Mouse (Mus musculus) lung, postnatal 36 days (tissue): Measurements from ENCODE around the gene Clec11a.

Experiments
- DNase-seq: peaks from one replicate; pipeline ENCODE4 v3.0.0; 2022; ENCODE audit warnings: mixed read lengths

The Clec11a gene

DNA sequence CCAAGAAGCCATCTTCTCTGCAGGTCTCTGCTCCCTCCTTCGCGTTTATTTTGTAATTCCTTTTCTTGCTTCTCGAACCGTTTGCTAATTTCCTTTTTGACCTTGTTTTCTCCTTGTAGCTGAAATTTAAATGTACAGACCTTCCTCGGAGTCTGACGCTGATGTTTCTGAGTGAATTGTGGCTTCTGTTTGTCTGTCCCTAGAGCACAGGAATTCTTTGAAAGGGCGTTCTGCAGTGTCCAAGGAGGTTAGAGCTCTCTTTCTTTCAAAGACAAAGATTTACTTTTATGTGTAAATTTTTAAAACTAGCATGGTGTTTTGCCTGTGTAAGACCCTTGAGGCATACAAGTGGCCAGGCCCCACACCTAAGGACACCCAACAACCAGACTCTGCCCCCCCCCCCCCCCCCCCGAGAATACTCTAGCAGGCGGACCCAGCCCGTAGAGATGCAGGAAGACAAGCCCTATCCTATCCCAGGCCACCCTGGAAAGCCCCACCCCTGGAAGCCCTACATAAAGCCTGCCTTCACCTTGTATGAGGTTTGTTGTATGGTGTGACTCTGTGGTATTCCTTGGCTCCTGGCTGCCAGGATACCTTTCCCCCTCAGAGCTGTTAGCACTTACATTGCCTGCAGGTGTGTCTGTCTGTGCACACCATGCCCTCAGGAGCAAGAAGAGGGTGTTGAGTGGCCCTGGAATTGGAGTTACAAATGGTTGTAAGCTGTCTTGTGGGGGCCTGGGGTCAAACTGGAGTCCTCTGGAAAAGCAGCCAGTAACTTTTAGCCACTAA lies 30.0 kb downstream of the Clec11a start:
- DNase-seq = no peak

DNA sequence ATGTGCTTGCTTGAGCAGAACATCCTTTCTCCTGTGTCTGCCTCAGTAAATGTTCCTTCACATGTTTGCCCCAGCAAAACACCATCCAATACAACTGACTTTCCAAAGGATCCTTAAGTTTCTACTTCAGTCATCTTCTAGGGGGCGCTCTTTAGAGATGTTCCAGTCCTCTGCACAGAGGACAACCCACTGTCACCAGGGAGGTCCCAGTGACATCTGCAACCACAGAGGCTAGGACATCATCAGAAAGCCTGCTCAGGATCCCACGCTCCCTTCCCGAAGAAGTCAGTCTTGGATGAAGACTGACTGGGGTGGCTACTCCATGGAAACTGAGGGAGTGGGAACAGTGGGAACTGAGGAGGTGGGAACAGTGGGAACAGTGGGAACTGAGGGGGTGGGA lies 31.2 kb downstream of the Clec11a start:
- DNase-seq = no peak

DNA sequence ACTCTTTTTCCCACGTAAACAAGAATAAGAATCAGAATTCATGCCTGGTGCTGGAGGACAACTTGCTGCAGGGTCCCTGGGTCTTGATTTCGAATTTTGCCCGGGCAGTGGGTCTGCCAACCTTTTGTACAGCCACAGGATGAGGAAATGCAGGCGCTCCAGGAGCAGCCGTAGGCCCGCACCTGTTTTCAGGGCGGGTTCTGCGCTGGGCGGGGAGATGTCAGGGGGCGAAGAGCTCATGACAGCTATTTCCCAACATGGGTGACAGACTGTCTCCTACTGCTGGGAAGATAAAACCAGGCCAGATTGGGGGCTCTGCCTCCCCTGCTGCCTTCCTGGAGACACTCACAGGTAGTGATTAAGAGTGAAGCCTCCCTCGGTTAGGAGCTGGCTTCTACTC lies 32.6 kb downstream of the Clec11a start:
- no peak for DNase-seq

DNA sequence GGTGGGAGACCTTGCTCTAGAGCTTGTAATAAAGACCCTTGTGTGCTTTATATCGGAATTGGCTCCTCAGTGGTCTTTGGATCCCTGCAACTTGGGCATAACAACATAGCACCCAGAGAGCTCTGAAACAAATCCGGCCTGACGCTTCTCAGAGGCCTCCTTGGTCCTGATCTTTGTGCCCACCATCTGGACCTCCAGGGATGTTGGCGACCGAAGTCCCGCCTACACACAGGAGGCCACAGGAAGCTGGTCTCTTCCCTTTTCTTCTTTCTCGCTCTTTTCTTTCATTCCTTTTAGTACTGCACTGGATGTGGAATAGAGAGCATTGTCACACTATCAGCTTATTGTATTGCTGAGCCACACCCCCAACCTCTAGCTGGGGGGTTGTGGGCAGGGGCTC lies 33.3 kb downstream of the Clec11a start:
- DNase-seq = no peak

DNA sequence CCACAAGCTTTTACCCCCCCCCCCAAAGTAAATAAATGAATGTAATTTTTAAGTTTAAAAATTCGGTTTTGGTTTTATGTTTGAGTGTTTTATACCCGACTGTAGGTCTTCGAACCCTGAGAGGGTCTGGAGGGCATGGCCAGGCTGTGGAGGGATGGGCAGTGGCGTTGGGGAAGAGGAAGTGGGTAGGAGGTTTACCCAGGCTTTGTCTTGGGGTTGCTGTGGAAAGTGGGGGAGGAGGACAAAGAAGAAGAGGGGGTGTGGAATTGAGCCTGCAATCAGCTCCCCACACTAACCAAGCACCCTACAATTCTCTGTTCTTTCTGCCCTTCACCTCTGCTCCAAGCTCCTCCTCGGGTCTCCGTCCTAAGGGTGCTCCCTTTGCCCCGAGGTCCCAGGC lies 34.2 kb downstream of the Clec11a start:
- no peak for DNase-seq

DNA sequence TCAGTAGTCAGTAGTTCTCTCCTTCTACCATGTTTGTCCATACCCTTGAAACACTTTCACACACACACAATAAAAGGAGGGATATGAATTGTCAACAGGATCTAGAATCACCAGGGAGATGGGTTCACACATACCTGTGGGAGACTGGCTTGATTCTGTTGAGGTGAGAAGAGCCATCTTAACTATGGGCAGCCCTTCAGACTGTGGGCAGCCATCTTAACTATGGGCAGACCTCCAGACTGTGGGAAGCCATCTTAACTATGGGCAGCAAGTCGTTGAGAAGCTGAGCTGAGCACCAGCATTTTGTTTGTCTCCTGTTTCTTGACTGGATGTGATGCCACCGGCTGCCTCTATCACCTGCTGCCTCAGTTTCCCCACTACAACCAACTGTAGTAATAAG lies 35.4 kb downstream of the Clec11a start:
- DNase-seq = peak; percentile 12

DNA sequence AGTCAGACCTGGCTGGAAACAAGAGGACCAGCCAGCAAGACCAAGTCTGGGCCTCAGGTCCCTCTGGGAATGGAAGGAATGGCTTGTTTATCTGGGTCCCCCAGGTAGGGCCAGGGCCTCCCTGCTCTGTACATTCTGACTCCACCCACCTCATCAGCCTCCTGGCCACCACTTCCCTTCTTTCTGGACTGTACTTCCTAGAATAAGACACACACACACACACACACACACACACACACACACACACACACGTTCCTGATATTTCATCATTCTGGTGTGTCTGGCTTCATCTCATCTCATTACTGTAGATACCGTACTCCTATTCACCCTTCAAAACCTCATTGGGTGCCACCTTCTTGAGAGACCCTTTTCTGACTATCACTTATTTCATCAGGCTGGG lies 37.3 kb downstream of the Clec11a start:
- DNase-seq = no peak

DNA sequence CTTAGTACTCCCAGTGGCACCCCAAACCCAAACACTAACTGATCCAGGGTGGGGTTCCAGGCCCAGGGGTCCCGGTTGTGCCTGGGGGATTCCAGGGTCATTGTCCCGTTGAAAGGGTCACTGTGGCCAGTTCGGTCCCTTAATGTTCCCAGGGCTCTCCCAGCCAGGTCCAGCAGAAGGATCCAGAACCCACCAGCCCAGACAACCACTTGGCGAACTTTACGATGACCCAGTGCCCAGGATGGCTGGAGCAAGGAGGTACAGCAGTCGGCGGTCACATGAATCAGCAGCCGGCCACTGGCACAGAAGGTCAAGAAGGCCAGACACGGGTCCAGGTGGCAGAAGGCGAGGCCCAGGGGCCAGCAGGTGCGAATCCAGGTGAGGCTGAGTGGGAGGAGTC lies 38.6 kb downstream of the Clec11a start:
- DNase-seq = no peak

DNA sequence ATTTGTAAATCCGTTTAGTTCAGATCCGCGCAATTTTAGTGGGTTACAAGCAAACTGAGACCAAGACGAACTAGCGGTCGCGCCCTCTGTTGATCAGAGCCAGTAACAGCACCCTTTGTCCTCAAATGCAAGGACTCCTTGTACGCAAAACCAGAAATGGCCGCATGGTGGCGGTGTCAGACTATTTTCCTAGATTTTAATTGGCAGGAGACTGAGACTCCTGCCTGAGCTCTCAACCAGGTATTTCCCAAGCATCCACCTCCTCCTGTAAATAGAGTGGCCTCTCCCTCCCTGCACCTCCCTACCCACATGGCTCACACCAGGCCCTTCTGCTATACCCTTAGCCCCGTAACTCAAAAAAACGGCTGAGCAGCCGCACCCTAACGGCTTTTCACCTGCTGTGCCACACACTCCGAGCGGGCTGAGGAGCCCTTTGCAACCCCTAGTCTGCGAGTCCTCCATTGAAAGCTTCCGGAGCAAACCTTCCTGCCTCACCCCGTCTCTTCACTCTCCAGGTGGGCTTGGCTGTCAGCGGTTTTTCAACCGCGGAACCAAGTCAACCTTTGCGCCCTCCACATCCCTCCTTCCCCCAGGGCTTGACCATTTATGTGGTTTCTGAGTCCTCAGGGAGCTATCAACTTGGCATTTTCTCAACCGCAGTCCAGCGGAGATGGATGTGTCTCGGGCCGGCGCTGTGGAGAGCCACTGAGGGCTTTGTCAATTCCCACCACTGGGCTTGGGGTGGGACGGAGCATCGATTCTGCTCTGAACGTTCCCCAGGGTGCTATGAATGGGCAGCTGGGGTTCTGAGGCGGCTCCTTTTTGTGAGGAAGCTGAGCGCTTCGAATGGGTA lies 43.7 kb downstream of the Clec11a start:
- DNase-seq = peak; percentile 98

DNA sequence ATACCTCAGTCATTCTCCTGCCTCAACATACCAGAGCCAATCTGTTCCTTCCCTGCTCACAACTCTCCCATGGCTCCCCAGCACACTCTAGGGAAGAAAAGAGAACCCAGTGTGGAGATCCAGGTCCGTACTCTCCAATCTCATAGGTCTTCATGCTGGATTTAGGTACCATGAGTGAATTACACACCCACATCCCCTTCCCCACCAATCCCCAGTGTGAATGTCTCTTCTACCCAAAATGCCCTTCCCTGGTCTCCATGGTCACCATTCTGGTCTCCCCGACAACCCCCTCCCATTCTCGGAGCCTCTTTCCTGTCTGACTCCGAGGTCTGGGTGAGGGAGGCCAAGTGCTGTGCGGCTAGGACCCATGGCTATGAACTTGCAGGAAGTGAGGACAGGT lies 45.6 kb downstream of the Clec11a start, which contains the start of gene Gm15517:
Gene Gm15517, plus strand, starts transcription at position 301 of the 400 bp plus-strand sequence.
- DNase-seq = no peak

DNA sequence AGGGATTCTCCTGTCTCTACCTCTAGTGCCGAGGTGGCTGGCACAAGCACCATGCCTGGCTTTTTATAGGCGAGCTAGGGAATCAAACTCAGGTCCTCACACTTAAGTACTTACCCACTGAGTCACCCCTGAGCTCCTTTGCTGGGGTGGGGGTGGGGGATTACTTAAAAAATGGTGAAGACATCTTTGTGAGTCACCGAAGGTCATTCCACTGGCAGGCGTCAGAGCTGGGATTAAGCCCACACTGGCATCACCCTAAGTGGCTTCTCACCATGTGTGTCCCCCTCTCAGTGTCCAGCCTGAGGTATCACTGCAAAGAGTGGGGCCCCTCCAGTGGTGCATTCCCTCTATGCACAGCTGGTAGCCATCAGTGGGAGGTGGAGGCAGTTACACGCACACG lies 46.3 kb downstream of the Clec11a start:
- DNase-seq = no peak

DNA sequence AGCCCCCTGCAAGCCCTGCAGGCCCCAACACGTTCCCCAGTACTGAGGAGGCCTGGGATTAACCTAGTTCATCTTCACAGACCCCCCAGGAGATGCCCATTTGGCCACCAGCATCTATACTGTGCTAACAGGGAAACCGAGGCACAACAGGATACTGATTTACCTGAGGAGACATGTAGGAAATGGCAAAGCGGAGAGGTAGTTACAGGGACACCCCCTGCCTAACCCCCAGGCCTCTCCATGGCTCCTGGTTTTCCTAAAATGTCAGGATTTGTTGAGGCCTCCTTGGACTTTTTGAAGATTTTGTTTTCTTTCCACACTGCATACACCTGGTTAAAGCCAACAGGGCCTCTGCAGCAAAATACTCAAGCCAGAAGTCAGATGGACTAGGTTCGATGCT lies 49.4 kb downstream of the Clec11a start, which contains the start of gene Acp4:
Gene Acp4, minus strand, starts transcription at position 101 of the 400 bp plus-strand sequence.
- DNase-seq = no peak

DNA sequence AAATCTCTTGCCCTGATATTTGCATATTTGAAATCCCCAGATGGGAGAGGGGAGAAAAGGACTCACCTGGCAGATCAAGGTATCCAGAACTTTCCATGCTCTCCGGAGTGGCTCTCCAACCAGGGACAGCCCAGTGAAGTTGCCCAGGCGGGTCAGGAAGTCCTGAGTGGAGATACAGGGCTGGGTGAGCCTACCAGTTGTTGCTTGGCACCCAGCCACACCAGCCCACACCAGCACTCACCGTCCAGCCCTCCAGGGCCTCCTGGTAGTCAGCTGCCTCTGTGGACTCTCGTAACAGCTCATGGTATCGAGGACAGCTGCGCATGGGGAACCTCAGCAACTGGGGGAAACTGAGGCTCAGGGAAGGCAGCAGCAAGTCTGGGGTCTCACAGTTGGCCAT lies 51.8 kb downstream of the Clec11a start:
- DNase-seq = no peak

DNA sequence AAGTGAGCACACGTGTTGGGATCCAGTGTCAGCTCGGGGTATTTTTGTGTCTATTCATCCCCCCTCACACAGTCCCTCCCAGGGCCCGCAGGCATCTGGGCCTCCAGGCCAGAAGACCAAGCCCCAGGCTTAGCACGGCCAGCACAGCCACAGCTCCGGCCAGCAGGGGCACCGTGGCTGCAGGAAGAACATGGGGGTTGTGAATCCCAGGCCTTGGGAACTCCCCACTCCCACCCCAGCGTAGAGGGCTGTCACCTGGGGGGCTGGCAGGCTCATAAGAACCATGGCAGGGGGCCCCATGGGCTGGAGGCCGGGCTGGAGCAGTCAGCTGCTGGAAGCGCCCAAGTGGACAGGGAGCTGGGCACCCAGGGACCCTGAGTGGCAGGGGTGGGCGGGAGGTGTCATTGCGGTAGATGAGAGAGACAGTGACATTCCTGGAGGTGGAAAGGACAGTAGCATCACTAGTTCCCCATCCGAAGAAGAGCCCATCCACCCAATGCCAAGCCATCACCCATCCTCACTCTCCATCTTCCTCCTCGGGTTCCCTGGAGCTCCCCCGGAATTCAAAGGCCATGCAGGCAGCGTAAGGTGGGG lies 53.6 kb downstream of the Clec11a start:
- no peak for DNase-seq
